Mouse (Mus musculus) heart, postnatal 0 days (tissue): Measurements from ENCODE around the gene Pkn3. TPM values are rescaled to one million over a fixed set of nuclear protein-coding genes. Genes with fewer than 3 reads are reported as not detected.
"Not testable (repeated sequence)": the region's sequence is repeated elsewhere in the genome, so short reads cannot be mapped to it uniquely, and the experiment has no call there.

Source experiments
- ATAC-seq: fragments of 200-750 bp; cut with Nextera tagmentation; 2 replicates; pipeline ENCODE4 v1.8.0; 2017; ENCODE audit warnings: low read depth, moderate number of reproducible peaks, moderate library complexity; ENCODE audit not compliant: insufficient read depth
- DNase-seq: peaks from one replicate; pipeline ENCODE4 v3.0.0-alpha.2; 2016; ENCODE audit warnings: low spot score
- H3K27ac ChIP-seq: fragments of 300-500 bp; sonication (generic); 2 replicates; pipeline ENCODE4 v1.5.1; 2014; ENCODE audit warnings: low read depth, mild to moderate bottlenecking
- H3K27me3 ChIP-seq: fragments of 300-500 bp; sonication (generic); 2 replicates; pipeline ENCODE4 v1.6.1; 2014; ENCODE audit warnings: low read length, mixed read lengths; ENCODE audit not compliant: control insufficient read depth, insufficient read depth
- H3K36me3 ChIP-seq: fragments of 300-500 bp; sonication (generic); replicated peaks from 2 replicates; pipeline ENCODE4 v1.6.1; 2014; ENCODE audit warnings: low read length, mixed read lengths; ENCODE audit not compliant: control insufficient read depth, insufficient read depth
- H3K4me1 ChIP-seq: fragments of 300-500 bp; sonication (generic); 2 replicates; pipeline ENCODE4 v1.6.1; 2014; ENCODE audit warnings: antibody characterized with exemption; ENCODE audit not compliant: control insufficient read depth, insufficient read depth
- H3K4me2 ChIP-seq: fragments of 300-500 bp; sonication (generic); 2 replicates; pipeline ENCODE4 v1.6.1; 2014; ENCODE audit warnings: low read depth, mild to moderate bottlenecking, low read length, moderate library complexity
- H3K4me3 ChIP-seq: fragments of 300-500 bp; sonication (generic); 2 replicates; pipeline ENCODE4 v1.5.1; 2014; ENCODE audit warnings: low read depth, low read length
- H3K9ac ChIP-seq: fragments of 300-500 bp; sonication (generic); replicated peaks from 2 replicates; pipeline ENCODE4 v1.6.1; 2014; ENCODE audit warnings: low read depth, low read length, mixed read lengths
- H3K9me3 ChIP-seq: fragments of 300-500 bp; sonication (generic); replicated peaks from 2 replicates; pipeline ENCODE4 v1.6.1; 2016; ENCODE audit warnings: low read length; ENCODE audit not compliant: control insufficient read depth
- CTCF ChIP-seq: IDR thresholded peaks from 2 replicates; pipeline ENCODE4 v1.5.1; 2016; ENCODE audit warnings: antibody characterized with exemption, control low read depth, low read depth
- EP300 ChIP-seq: IDR thresholded peaks from 2 replicates; pipeline ENCODE4 v1.6.1; 2016; ENCODE audit warnings: antibody characterized with exemption, low read depth
- WGBS: fragments of 180-500 bp; shearing (Covaris S2); extraction: QIAGEN DNeasy Blood & Tissue Kit; methylation state at CpG from one replicate; pipeline ENCODE4 v1.1.7; 2014; 5-methylcytosine and 5-hydroxymethylcytosine counted together
- polyA plus RNA-seq: library from polyadenylated mRNA; unstranded; fragments of >200 nt; fragmentation: Nextera tagmentation; extraction: Ambion mirVana; gene quantifications from 2 replicates; pipeline ENCODE4 v1.2.1, GENCODE M21; 2015
- total RNA-seq: library from RNA; depleted of rRNA; stranded (reverse); fragments of >200 nt; gene quantifications from 2 replicates; pipeline ENCODE4 v1.2.3, GENCODE M21; 2014; ENCODE audit warnings: low replicate concordance

Gene Pkn3
- total and polyA plus RNA-seq, 2 experiments from 2014 or later, result 5.7 to 18.9 TPM

- Histone ChIP-seq H3K4me3 (no peak overlapping the region), H3K4me2 (no peak overlapping the region), H3K4me1 (0 out of 2 replicates have a peak, but pooled peaks cover 5% of the 10 kb centered on the region), H3K9me3 (no peaks in the 10 kb centered on the region), H3K27me3 (no peaks in the 10 kb centered on the region), H3K9ac (no peak overlapping the region), H3K27ac (no peak overlapping the region), H3K36me3 (no peaks in the 10 kb centered on the region)
- 69% methylated on average over 3 of the region's 3 CpGs for WGBS
- TF ChIP-seq CTCF (no peak), EP300 (no peak)
- DNase-seq (no peak), ATAC-seq (no peak)
Observed at GRCm38 (mm10) chr2:30049831-30050230, 27.7 kb upstream of the Pkn3 start.

- WGBS, result 35% methylated on average over 6 of the region's 6 CpGs
Observed at GRCm38 (mm10) chr2:30051992-30052761, 25.3 kb upstream of the Pkn3 start.

GRCm38 (mm10) chr2:30055310-30055709 lies 22.2 kb upstream of the Pkn3 start:
- not testable (repeated sequence) for H3K27me3 ChIP-seq, H3K9ac ChIP-seq, H3K9me3 ChIP-seq, DNase-seq, H3K27ac ChIP-seq, ATAC-seq, H3K36me3 ChIP-seq, H3K4me3 ChIP-seq, H3K4me2 ChIP-seq, H3K4me1 ChIP-seq
- 93% methylated on average over 3 of the region's 3 CpGs for WGBS

More at GRCm38 (mm10) chr2:30051992-30052761, 25.3 kb upstream of the Pkn3 start:
- ATAC-seq, result no peak
- Histone ChIP-seq H3K4me1 (0 out of 2 replicates have a peak, but pooled peaks cover 5% of the 10 kb centered on the region), H3K9ac (no peak overlapping the region), H3K27me3 (no peaks in the 10 kb centered on the region), H3K27ac (no peak overlapping the region), H3K4me3 (no peak overlapping the region), H3K9me3 (no peaks in the 10 kb centered on the region), H3K4me2 (no peak overlapping the region), H3K36me3 (no peaks in the 10 kb centered on the region)
- DNase-seq, result no peak
- TF ChIP-seq EP300 (no peak), CTCF (peak; percentile 48)

DNA sequence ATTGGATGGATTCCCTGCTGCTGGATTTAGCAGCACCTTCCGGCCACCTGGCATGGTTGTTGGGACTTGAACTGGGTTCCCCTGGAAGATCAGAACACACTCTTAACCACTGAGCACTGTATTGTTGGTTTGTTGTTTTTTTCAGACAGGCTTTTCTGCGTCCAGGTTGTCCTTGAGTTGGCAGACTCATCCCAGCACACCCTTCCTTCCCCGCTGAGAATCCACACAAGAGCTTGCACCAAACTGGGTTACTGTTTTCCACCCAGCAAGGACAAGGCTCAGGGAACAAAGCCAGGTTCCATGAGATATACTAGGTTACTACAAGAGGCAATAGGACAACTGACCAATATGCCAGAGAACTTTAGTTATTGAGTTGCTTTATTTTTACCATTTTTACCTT lies 20.7 kb upstream of the Pkn3 start:
- Histone ChIP-seq H3K4me3 (no peak overlapping the region), H3K27me3 (no peaks in the 10 kb centered on the region), H3K4me1 (no peaks in the 10 kb centered on the region), H3K9me3 (no peaks in the 10 kb centered on the region), H3K27ac (no peak overlapping the region), H3K4me2 (no peak overlapping the region), H3K9ac (no peak overlapping the region), H3K36me3 (no peaks in the 10 kb centered on the region)
- 77% methylated on average over 3 of the region's 3 CpGs for WGBS
- DNase-seq (no peak), ATAC-seq (no peak)
- TF ChIP-seq CTCF (no peak), EP300 (no peak)

GRCm38 (mm10) chr2:30057223-30057904 lies 20.1 kb upstream of the Pkn3 start, which contains the start of gene Set:
Gene Set, plus strand, starts transcription at chr2:30057378.
- 41% methylated on average over 12 of the region's 12 CpGs for WGBS
- no peaks in the 10 kb centered on the region for H3K27me3 ChIP-seq
- ATAC-seq (no peak), DNase-seq (no peak)
- H3K9ac ChIP-seq, result no peak within 1 kb of the TSS
- no peaks in the 10 kb centered on the region for H3K4me1 ChIP-seq
- no peak within 1 kb of the TSS for H3K4me2 ChIP-seq
- no peak within 1 kb of the TSS for H3K4me3 ChIP-seq
- H3K9me3 ChIP-seq, result no peaks in the 10 kb centered on the region
- TF ChIP-seq CTCF (no peak), EP300 (no peak)
- H3K36me3 ChIP-seq, result no peaks in the 10 kb centered on the region
- no peak within 1 kb of the TSS for H3K27ac ChIP-seq
